Mouse (Mus musculus) cortical plate, adult 2 months (tissue): ENCODE results near the gene Ptges.

Experiments used
- CTCF ChIP-seq: fragments of 200-500 bp; IDR thresholded peaks from 2 replicates; pipeline ENCODE4 v1.5.1; 2011; ENCODE audit warnings: mild to moderate bottlenecking, control low read depth, low read length; ENCODE audit not compliant: insufficient read depth; ENCODE audit errors: extremely low read depth
- POLR2A ChIP-seq: fragments of 200-500 bp; IDR thresholded peaks from 2 replicates; pipeline ENCODE4 v1.6.1; 2011; ENCODE audit warnings: mild to moderate bottlenecking, low read length, control low read depth; ENCODE audit not compliant: insufficient read depth; ENCODE audit errors: extremely low read depth

GRCm38 (mm10) chr2:30928893-30929482 lies 675 bp downstream of the Ptges start:
- no peak for TF ChIP-seq POLR2A
- no peak for TF ChIP-seq CTCF
